Mouse (Mus musculus): ENCODE data around the gene Gm20219. TPM values are rescaled to one million over a fixed set of nuclear protein-coding genes. Genes with fewer than 3 reads are reported as not detected.

The Gm20219 gene
- total RNA-seq, 2 experiments from 2014 or later, result 0.27 to 0.42 TPM

Other genes with a start within 250 kb of the Gm20219 start
- 10 to 100 TPM; 24.1 to 27.2 TPM for gene Kdm4b, start 228.3 kb downstream of the Gm20219 start, total RNA-seq (2021)
- gene Ptprs, start 77.9 kb downstream of the Gm20219 start, total RNA-seq (2021), result 10 to 100 TPM; 38.2 to 44.4 TPM
- not detected for gene Znrf4, start 42.0 kb downstream of the Gm20219 start, total RNA-seq (2021)
- gene Safb2, start 30.2 kb upstream of the Gm20219 start, total RNA-seq (2021), result 10 to 100 TPM; 25.1 to 34.9 TPM
- gene Safb, start 30.4 kb upstream of the Gm20219 start, total RNA-seq (2021), result 10 to 100 TPM; 39.4 to 46.2 TPM
- 100 to 1,000 TPM; 193 to 194 TPM for gene 2410015M20Rik, start 55.4 kb upstream of the Gm20219 start, total RNA-seq (2021)
- gene Rpl36, start 59.0 kb upstream of the Gm20219 start, total RNA-seq (2021), result 100 to 1,000 TPM; 679 to 780 TPM
- gene Lonp1, start 72.5 kb upstream of the Gm20219 start, total RNA-seq (2021), result 10 to 100 TPM; 50.3 to 54.5 TPM
- not detected for gene Catsperd, start 73.8 kb upstream of the Gm20219 start, total RNA-seq (2021)
- 10 to 100 TPM; 34.2 to 35.1 TPM for gene Ranbp3, start 118.9 kb upstream of the Gm20219 start, total RNA-seq (2021)
- gene Ndufa11, start 163.4 kb upstream of the Gm20219 start, total RNA-seq (2021), result 100 to 1,000 TPM; 433 to 458 TPM
- gene Vmac, start 163.6 kb upstream of the Gm20219 start, total RNA-seq (2021), result 1 to 10 TPM; 5.4 to 5.8 TPM
- gene Nrtn, start 203.1 kb upstream of the Gm20219 start, total RNA-seq (2021), result 1 to 10 TPM in 1 of 2 experiments, under 1 TPM in 1; 0.47 to 1.4 TPM
- 10 to 100 TPM; 12.9 to 13.2 TPM for gene Dus3l, start 210.4 kb upstream of the Gm20219 start, total RNA-seq (2021)
- gene Prr22, start 215.9 kb upstream of the Gm20219 start, total RNA-seq (2021), result under 1 TPM in 1 of 2 experiments, not detected in 1; 0.14 TPM

Measured in gastrocnemius, postnatal 14 days (tissue).